Mouse (Mus musculus) hindbrain, embryonic 11.5 days (tissue): ENCODE measurements around the gene Eif1. TPM values are rescaled to one million over a fixed set of nuclear protein-coding genes. Genes with fewer than 3 reads are reported as not detected.
A peak's percentile ranks its signal among the peaks of the same experiment; 100 is the strongest.
"Not testable (repeated sequence)": the region's sequence is repeated elsewhere in the genome, so short reads cannot be mapped to it uniquely, and the experiment has no call there.

Experiments used
- ATAC-seq: fragments of 200-750 bp; cut with Nextera tagmentation; 2 replicates; pipeline ENCODE4 v1.8.0; 2017; ENCODE audit warnings: mild to moderate bottlenecking, moderate TSS enrichment, moderate library complexity; ENCODE audit not compliant: low FRiP score
- DNase-seq: peaks from one replicate; pipeline ENCODE4 v3.0.0-alpha.2; 2015; ENCODE audit warnings: low spot score
- H3K27ac ChIP-seq: fragments of 300-500 bp; sonication (generic); 2 replicates; pipeline ENCODE4 v1.5.1; 2014; ENCODE audit warnings: mild to moderate bottlenecking, low read depth, low read length
- H3K27me3 ChIP-seq: fragments of 300-500 bp; sonication (generic); 2 replicates; pipeline ENCODE4 v1.6.1; 2014; ENCODE audit warnings: mild to moderate bottlenecking, low read length, moderate library complexity, mixed read lengths; ENCODE audit not compliant: control insufficient read depth, insufficient read depth
- H3K36me3 ChIP-seq: fragments of 300-500 bp; sonication (generic); 2 replicates; pipeline ENCODE4 v1.6.1; 2014; ENCODE audit warnings: mild to moderate bottlenecking, low read length, moderate library complexity, mixed read lengths; ENCODE audit not compliant: control insufficient read depth, insufficient read depth
- H3K4me1 ChIP-seq: fragments of 300-500 bp; sonication (generic); replicated peaks from 2 replicates; pipeline ENCODE4 v1.6.1; 2014; ENCODE audit warnings: low read length, mixed read lengths; ENCODE audit not compliant: control insufficient read depth, insufficient read depth
- H3K4me2 ChIP-seq: fragments of 300-500 bp; sonication (generic); replicated peaks from 2 replicates; pipeline ENCODE4 v1.6.1; 2014; ENCODE audit warnings: mild to moderate bottlenecking, low read depth, low read length
- H3K4me3 ChIP-seq: fragments of 300-500 bp; sonication (generic); 2 replicates; pipeline ENCODE4 v1.5.1; 2014; ENCODE audit warnings: low read depth, low read length
- H3K9ac ChIP-seq: fragments of 300-500 bp; sonication (generic); 2 replicates; pipeline ENCODE4 v1.6.1; 2014; ENCODE audit warnings: low read depth, low read length
- H3K9me3 ChIP-seq: fragments of 300-500 bp; sonication (generic); 2 replicates; pipeline ENCODE4 v1.6.1; 2016; ENCODE audit warnings: low read length; ENCODE audit not compliant: control insufficient read depth
- WGBS: fragments of 180-500 bp; shearing (Covaris S2); extraction: QIAGEN DNeasy Blood & Tissue Kit; methylation state at CpG from one replicate; pipeline ENCODE4 v1.1.7; 2014; 5-methylcytosine and 5-hydroxymethylcytosine counted together
- polyA plus RNA-seq: library from polyadenylated mRNA; unstranded; fragments of >200 nt; fragmentation: Nextera tagmentation; extraction: Ambion mirVana; gene quantifications from 2 replicates; pipeline ENCODE4 v1.2.1, GENCODE M21; 2014

The Eif1 gene
- polyA plus RNA-seq, 1 experiment from 2014 or later, result 1,853 TPM

DNA sequence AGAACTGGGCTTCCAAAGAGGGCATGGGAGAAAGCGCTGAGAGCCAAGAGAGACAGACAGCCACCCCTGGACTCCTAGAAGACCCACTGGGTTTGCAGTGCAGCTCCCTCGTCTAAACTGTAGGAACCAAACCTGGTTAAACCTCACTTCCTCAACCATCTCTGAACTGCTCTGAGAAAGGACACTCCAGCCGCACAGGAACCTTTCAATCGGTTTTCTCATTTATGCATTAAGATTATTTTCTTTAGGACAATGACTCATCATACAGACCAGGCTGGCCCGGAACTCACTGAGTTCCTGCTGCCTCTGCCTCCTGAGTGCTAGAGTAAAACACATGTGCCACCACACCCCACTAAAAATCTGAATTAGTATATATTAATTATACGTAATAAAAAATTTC, 8.1 kb downstream of the Eif1 start:
- Histone ChIP-seq H3K9me3 (no peaks in the 10 kb centered on the region), H3K4me3 (no peak overlapping the region), H3K27me3 (no peaks in the 10 kb centered on the region), H3K9ac (no peak overlapping the region), H3K4me1 (0 out of 2 replicates have a peak, but pooled peaks cover under 1% of the 10 kb centered on the region), H3K4me2 (no peak overlapping the region), H3K27ac (no peak overlapping the region), H3K36me3 (no peaks in the 10 kb centered on the region)
- no peak for DNase-seq
- no peak for ATAC-seq
- 81% methylated on average over 6 of the region's 6 CpGs for WGBS

DNA sequence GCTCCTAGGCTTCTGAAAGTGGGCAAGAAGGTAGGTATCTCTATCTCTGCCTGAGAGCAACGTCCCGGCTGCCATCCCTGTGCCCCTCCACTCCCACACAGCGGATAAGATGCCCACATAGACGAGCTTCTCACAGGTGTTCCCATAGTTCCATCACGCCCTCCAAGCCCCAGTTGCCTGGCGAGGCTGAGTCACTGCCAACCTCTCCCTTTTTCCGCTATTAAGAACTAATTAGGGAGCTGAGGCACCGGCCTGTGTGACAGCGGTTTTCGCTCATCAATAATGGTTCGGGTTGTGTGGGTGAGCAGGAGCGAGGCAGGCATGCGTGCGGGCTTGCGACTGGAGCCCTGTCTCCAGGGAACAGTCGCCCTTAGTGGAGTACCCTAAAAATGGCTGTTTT, 10.6 kb downstream of the Eif1 start:
- no peak overlapping the region for H3K27ac ChIP-seq
- no peaks in the 10 kb centered on the region for H3K9me3 ChIP-seq
- no peaks in the 10 kb centered on the region for H3K27me3 ChIP-seq
- DNase-seq (no peak), ATAC-seq (no peak)
- H3K4me2 ChIP-seq, result no peak overlapping the region
- H3K36me3 ChIP-seq, result no peaks in the 10 kb centered on the region
- no peak overlapping the region for H3K4me3 ChIP-seq
- WGBS, result 62% methylated on average over 16 of the region's 16 CpGs
- no peak overlapping the region for H3K9ac ChIP-seq
- peaks cover 2% of the 10 kb centered on the region; the same call in 1 of the 2 replicates for H3K4me1 ChIP-seq

DNA sequence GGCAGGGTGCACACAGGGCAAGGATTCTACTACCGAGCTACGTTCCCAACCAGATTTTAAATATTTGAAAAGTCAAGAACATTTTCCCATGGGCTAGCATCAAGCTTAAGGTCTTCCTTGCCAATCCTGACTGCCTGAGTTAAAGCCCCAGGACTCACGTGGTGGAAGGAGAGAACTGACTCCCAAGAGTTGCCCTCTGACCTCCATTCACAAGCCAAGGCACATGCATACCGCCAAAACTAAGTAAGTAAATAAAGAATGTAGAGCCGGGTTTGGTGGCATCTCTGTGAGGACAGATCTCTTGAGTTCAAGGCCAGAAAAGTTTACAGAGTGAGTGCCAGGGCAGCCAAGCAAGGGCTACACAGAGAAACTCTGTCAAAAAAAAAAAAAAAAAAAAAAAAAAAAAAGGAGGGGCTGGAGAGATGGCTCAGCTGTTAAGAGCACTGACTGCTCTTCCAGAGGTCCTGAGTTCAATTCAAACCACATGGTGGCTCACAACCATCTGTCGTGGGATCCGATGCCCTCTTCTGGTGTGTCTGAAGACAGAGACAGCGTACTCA, 11.2 kb downstream of the Eif1 start:
- H3K27ac ChIP-seq, H3K4me3 ChIP-seq, H3K9ac ChIP-seq, DNase-seq, H3K4me2 ChIP-seq, H3K4me1 ChIP-seq, ATAC-seq, H3K36me3 ChIP-seq, H3K27me3 ChIP-seq, H3K9me3 ChIP-seq: not testable (repeated sequence)
- 59% methylated on average over 8 of the region's 8 CpGs for WGBS

GRCm38 (mm10) chr11:100332766-100333515, 13.3 kb downstream of the Eif1 start:
- H3K9me3 ChIP-seq, result no peaks in the 10 kb centered on the region
- peaks cover 5% of the 10 kb centered on the region; the same call in 1 of the 2 replicates for H3K4me1 ChIP-seq
- no peak overlapping the region for H3K4me2 ChIP-seq
- no peak overlapping the region for H3K4me3 ChIP-seq
- H3K27me3 ChIP-seq, result no peaks in the 10 kb centered on the region
- H3K36me3 ChIP-seq, result no peaks in the 10 kb centered on the region
- no peak overlapping the region for H3K9ac ChIP-seq
- DNase-seq (no peak), ATAC-seq (peak; percentile 68)
- peak overlapping the region; percentile 78 for H3K27ac ChIP-seq
- WGBS, result 54% methylated on average over 9 of the region's 9 CpGs

DNA sequence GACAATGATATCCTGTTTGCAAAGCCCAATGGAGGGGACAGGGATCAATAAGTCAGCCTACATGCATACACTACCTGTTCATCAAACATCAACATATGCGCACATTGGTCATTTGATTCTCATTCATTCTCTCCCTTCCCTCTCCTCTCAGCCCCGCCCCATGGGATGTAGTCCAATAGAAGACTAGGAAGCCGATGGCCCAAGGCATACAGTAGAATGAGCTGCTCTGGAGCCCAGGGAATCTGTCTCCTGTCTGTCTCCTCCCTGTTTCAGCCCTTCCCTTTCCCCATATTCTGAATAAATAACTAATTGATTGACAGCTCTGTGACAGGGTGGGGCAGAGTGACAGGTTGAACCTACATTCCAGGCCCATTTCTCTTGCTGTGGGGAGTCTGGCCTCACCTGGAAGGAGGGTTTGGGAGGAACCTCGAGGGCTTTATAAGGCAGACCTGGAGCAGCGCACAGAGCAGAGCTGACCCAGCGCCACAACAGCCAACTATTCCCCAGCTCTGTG, 14.3 kb downstream of the Eif1 start, which contains the start of gene Gast:
Gene Gast, plus strand, starts transcription at position 464 of the 514 bp plus-strand sequence.
- ATAC-seq (no peak), DNase-seq (no peak)
- no peak within 1 kb of the TSS for H3K4me3 ChIP-seq
- H3K4me2 ChIP-seq, result no peak within 1 kb of the TSS
- WGBS, result 79% methylated on average over 6 of the region's 6 CpGs
- H3K4me1 ChIP-seq, result peaks cover 5% of the 10 kb centered on the region; the same call in 1 of the 2 replicates
- H3K27ac ChIP-seq, result peak within 1 kb of the TSS; percentile 20; the same call in 1 of the 2 replicates
- H3K36me3 ChIP-seq, result no peaks in the 10 kb centered on the region
- no peak within 1 kb of the TSS for H3K9ac ChIP-seq
- no peaks in the 10 kb centered on the region for H3K27me3 ChIP-seq
- no peaks in the 10 kb centered on the region for H3K9me3 ChIP-seq

- no peaks in the 10 kb centered on the region for H3K36me3 ChIP-seq
- no peaks in the 10 kb centered on the region for H3K27me3 ChIP-seq
- H3K9me3 ChIP-seq, result no peaks in the 10 kb centered on the region
- H3K4me1 ChIP-seq, result peaks cover 5% of the 10 kb centered on the region; the same call in 1 of the 2 replicates
- no peak overlapping the region for H3K4me3 ChIP-seq
- H3K4me2 ChIP-seq, result no peak overlapping the region
- no peak overlapping the region for H3K9ac ChIP-seq
- peak; percentile 46; the same call in 1 of the 2 replicates for ATAC-seq
- H3K27ac ChIP-seq, result 0 out of 2 replicates have a peak overlapping the region, but pooled peaks have one; percentile 55
- peak; percentile 67 for DNase-seq
- 67% methylated on average over 3 of the region's 3 CpGs for WGBS
Measured at GRCm38 (mm10) chr11:100335731-100336130, 16.0 kb downstream of the Eif1 start.

- no peaks in the 10 kb centered on the region for H3K27me3 ChIP-seq
- H3K4me3 ChIP-seq, result no peak overlapping the region
Measured at GRCm38 (mm10) chr11:100344269-100344668, 24.6 kb downstream of the Eif1 start.

DNA sequence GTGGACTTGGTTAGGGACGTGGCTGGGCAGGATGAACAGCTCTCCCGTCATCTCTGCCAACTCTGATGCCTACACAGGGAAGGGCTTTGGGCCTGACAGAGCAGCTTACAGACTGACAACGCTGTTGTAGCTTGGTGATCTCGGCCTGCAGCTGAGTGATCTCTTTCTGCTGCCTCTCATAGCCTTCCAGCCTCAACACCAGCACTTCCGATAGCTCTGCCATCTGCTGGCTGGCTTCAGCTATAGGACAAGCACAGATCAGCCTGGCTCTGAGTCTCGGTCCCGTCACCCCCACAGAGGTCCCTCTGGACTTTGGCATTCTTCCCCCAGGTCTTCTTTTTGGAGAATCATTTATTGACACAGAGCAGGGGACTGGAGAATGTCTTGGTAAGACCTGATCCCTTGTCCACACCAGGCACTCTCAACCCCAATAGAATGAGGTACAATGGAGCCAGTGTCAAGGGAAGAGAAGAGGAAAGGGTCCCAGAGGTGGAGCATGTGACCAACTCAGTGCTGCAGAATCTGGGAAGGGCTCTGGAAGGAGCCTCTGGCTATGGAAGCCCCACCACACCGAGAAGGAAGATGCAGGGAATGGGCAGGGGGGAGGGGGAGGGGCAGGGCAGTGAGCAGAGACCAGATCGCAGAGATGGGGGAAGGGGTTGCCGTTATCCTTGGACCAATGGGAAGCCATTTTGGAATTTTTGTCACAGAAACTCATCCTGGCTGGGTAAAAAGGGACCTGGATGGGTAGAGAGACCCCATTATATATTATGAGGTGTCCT, 32.6 kb downstream of the Eif1 start:
- Histone ChIP-seq H3K4me1 (no peaks in the 10 kb centered on the region; the same call in 1 of the 2 replicates), H3K9me3 (no peaks in the 10 kb centered on the region), H3K4me2 (no peak overlapping the region), H3K27ac (no peak overlapping the region), H3K27me3 (peaks cover 11% of the 10 kb centered on the region; the same call in 1 of the 2 replicates), H3K4me3 (no peak overlapping the region), H3K9ac (peak overlapping the region; percentile 31; the same call in 1 of the 2 replicates), H3K36me3 (no peaks in the 10 kb centered on the region)
- peak; percentile 40 for DNase-seq
- no peak for ATAC-seq
- 37% methylated on average over 10 of the region's 10 CpGs for WGBS

More at GRCm38 (mm10) chr11:100344269-100344668, 24.6 kb downstream of the Eif1 start:
- Histone ChIP-seq H3K4me1 (no peaks in the 10 kb centered on the region), H3K9ac (no peak overlapping the region), H3K36me3 (no peaks in the 10 kb centered on the region), H3K9me3 (no peaks in the 10 kb centered on the region), H3K27ac (no peak overlapping the region), H3K4me2 (no peak overlapping the region)
- ATAC-seq (no peak), DNase-seq (no peak)
- WGBS, result 91% methylated on average over 10 of the region's 10 CpGs
